ENCODE assay signal across 20 mouse cellular contexts in the genomic region with DNA sequence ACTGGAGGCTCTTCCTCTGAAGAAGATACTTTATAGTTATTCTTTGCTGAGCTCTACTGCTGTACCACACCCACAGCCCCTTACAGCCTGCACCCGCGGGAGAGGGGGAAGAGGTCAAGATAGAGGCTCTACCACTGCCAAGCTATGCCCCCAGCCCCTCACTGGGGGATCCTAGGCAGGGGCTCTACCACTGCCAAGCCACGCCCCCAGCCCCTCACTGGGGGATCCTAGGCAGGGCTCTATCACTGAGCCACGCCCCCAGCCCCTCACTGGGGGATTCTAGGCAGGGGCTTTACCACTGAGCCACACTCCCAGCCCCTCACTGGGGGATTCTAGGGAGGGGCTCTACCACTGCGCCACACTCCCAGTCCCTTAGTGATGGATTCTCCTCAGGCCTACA.
DNase-seq lines count a peak whose midpoint lies in the region; TF ChIP-seq lines count a peak whose summit lies in the region.
"Had no signal": no experiment of that assay in that cellular context is flagged by ENCODE, and none has a peak within 500 bp of the region (broad histone marks: within the 10 kb centered on the region; RNA-seq: fewer than 3 reads in every experiment).

No protein-coding gene starts in this region.

- H3K36me3 ChIP-seq in E14TG2a.4 (ENCODE audit: insufficient read depth, low read length): peaks cover 15% of the 10 kb centered on the region

- H3K4me3 ChIP-seq in E14TG2a.4 (replicated peaks; ENCODE audit: low read length): peak overlapping the region; percentile 54
- H3K4me3 ChIP-seq: embryonic facial prominence, embryonic 13.5 days; embryonic facial prominence, embryonic 15.5 days; erythroblast, embryonic 14.5 days; forebrain, embryonic 10.5 days; forebrain, embryonic 12.5 days had no signal

- peaks cover 47% of the 10 kb centered on the region for H3K4me1 ChIP-seq in E14TG2a.4 (replicated peaks; ENCODE audit: low read depth, low read length)

- H3K9me3 ChIP-seq in E14TG2a.4 (ENCODE audit: low read length): no peaks in the 10 kb centered on the region
- H3K9me3 ChIP-seq: embryonic facial prominence, embryonic 15.5 days; forebrain, embryonic 12.5 days had no signal

- DNase-seq in cerebellum, adult 11-12 months: peak; percentile 39
- no peak for DNase-seq in cerebellum, postnatal 10 days
- peak; percentile 35 for DNase-seq in ZHBTc4 (ENCODE audit: low read depth, low spot score)
- DNase-seq in frontal cortex, postnatal 14 days (ENCODE audit: low spot score in 2 of 2): no peak
- DNase-seq: adrenal gland, adult 2 months; adrenal gland, postnatal 10 days; adrenal gland, postnatal 25 days; B cell, adult 2 months; cerebellum, adult 18-20 months; cerebellum, adult 8-10 months; cerebellum, postnatal 14 days; cerebellum, postnatal 36 days; embryo, embryonic 11 days had no signal

- no peak for TF ChIP-seq CTCF in E14TG2a.4 (conservative IDR thresholded peaks at IDR 0.05; ENCODE audit: low read length)

- H3K27me3 ChIP-seq in E14TG2a.4 (ENCODE audit: insufficient read depth, low read length): peaks cover 16% of the 10 kb centered on the region
- H3K27me3 ChIP-seq: CH12.LX; embryonic facial prominence, embryonic 15.5 days had no signal

Comparison
In these comparisons a context has a peak if more than half of its experiments do, and no peak if none do; other contexts are left out.
1. DNase-seq: peak in cerebellum, adult 11-12 months (single experiment) and ZHBTc4 (single experiment); none in cerebellum, postnatal 10 days (0 of 2) and frontal cortex, postnatal 14 days (0 of 2).